Mouse (Mus musculus) olfactory bulb, adult 2 months (tissue): ENCODE results near the gene Bcap29.

Experiments
- CTCF ChIP-seq: fragments of 200-500 bp; IDR thresholded peaks from 2 replicates; pipeline ENCODE4 v1.5.1; 2012; ENCODE audit warnings: low read depth, mild to moderate bottlenecking, low read length, moderate library complexity; ENCODE audit not compliant: insufficient read depth
- POLR2A ChIP-seq: fragments of 200-500 bp; IDR thresholded peaks from 2 replicates; pipeline ENCODE4 v1.6.1; 2012; ENCODE audit warnings: mild to moderate bottlenecking, low read depth, low read length, moderate library complexity; ENCODE audit not compliant: insufficient read depth

DNA sequence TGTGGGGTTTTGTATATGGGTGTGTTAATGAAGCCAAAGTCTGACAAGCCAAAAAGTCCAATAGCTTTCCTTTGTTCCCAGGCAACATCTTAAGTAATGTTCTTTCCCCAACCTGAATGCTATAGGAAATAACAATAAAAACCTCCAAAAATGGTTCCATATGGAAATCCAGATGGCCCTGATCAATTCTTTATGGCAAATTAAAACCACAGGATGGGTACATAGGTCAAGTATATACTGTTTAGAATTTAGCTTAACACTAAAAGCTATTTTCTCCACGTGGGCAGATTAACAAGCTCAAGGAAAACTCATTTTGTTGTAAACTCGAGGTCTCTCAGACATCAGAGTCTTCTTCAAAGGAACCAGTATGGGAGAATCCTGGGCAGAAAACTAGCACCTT is 89.2 kb downstream of the Bcap29 start:
- no peak for TF ChIP-seq CTCF
- no peak for TF ChIP-seq POLR2A
